Mouse (Mus musculus) forebrain, embryonic 14.5 days (tissue): ENCODE measurements around the gene Kank3. TPM values are rescaled to one million over a fixed set of nuclear protein-coding genes. Genes with fewer than 3 reads are reported as not detected.

ENCODE experiments used
- ATAC-seq: fragments of 200-750 bp; cut with Nextera tagmentation; 2 replicates; pipeline ENCODE4 v1.8.0; 2017; ENCODE audit warnings: mild to moderate bottlenecking, moderate library complexity
- DNase-seq: peaks from one replicate; pipeline ENCODE4 v3.0.0-alpha.2; 2015; ENCODE audit warnings: low spot score
- H3K27ac ChIP-seq: fragments of 300-500 bp; sonication (generic); 2 replicates; pipeline ENCODE4 v1.5.1; 2014; ENCODE audit warnings: low read depth, mild to moderate bottlenecking, control low read depth, low read length, moderate library complexity
- H3K27me3 ChIP-seq: fragments of 300-500 bp; sonication (generic); replicated peaks from 2 replicates; pipeline ENCODE4 v1.6.1; 2014; ENCODE audit warnings: low read length, control low read depth, mixed read lengths; ENCODE audit not compliant: control insufficient read depth, insufficient read depth
- H3K36me3 ChIP-seq: fragments of 300-500 bp; sonication (generic); 2 replicates; pipeline ENCODE4 v1.6.1; 2014; ENCODE audit warnings: low read length, control low read depth; ENCODE audit not compliant: control insufficient read depth, insufficient read depth
- H3K4me1 ChIP-seq: fragments of 300-500 bp; sonication (generic); 2 replicates; pipeline ENCODE4 v1.6.1; 2014; ENCODE audit warnings: antibody characterized with exemption, low read length, control low read depth; ENCODE audit not compliant: control insufficient read depth, insufficient read depth
- H3K4me2 ChIP-seq: fragments of 300-500 bp; sonication (generic); 2 replicates; pipeline ENCODE4 v1.6.1; 2014; ENCODE audit warnings: mild to moderate bottlenecking, control low read depth, low read length
- H3K4me3 ChIP-seq: fragments of 300-500 bp; sonication (generic); 2 replicates; pipeline ENCODE4 v1.5.1; 2014; ENCODE audit warnings: low read depth, low read length, control low read depth
- H3K9ac ChIP-seq: fragments of 300-500 bp; sonication (generic); 2 replicates; pipeline ENCODE4 v1.6.1; 2014; ENCODE audit warnings: mild to moderate bottlenecking, low read length, control low read depth, moderate library complexity
- H3K9me3 ChIP-seq: fragments of 300-500 bp; sonication (generic); replicated peaks from 2 replicates; pipeline ENCODE4 v1.6.1; 2016; ENCODE audit warnings: low read length, control low read depth, mixed read lengths; ENCODE audit not compliant: control insufficient read depth
- WGBS: fragments of 180-500 bp; shearing (Covaris S2); extraction: QIAGEN DNeasy Blood & Tissue Kit; methylation state at CpG from one replicate; pipeline ENCODE4 v1.1.7; 2014; 5-methylcytosine and 5-hydroxymethylcytosine counted together
- polyA plus RNA-seq: library from polyadenylated mRNA; unstranded; fragments of >200 nt; fragmentation: Nextera tagmentation; extraction: Ambion mirVana; gene quantifications from 2 replicates; pipeline ENCODE4 v1.2.1, GENCODE M21; 2014

Gene Kank3
- polyA plus RNA-seq, 1 experiment from 2014 or later = 37.2 TPM

DNA sequence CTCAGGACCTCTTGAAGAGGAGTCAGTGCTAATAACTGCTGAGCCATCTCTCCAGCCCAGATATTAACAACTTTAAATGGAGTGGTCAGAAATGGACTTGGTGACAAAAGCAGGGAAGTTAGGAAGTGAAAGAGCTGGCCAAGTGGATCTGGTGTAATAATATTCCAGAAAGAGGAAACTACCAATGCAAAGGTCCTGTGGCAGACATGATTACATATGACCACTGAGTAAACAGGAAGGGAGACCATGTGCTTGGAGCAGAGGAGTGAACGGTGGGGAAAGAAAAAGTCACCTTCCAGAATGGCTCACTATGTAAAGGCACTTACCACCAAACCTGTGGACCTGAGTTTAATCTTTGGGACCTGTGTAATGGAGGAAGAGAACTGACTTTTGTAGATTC is 11.0 kb upstream of the Kank3 start:
- H3K9ac ChIP-seq = no peak overlapping the region
- ATAC-seq (no peak), DNase-seq (no peak)
- no peak overlapping the region for H3K4me2 ChIP-seq
- 69% methylated on average over 1 of the region's 1 CpGs for WGBS
- no peaks in the 10 kb centered on the region for H3K9me3 ChIP-seq
- no peaks in the 10 kb centered on the region for H3K36me3 ChIP-seq
- no peak overlapping the region for H3K4me3 ChIP-seq
- no peaks in the 10 kb centered on the region for H3K27me3 ChIP-seq
- H3K4me1 ChIP-seq = no peaks in the 10 kb centered on the region
- no peak overlapping the region for H3K27ac ChIP-seq

- Histone ChIP-seq H3K27ac (no peak overlapping the region), H3K27me3 (no peaks in the 10 kb centered on the region), H3K9me3 (no peaks in the 10 kb centered on the region), H3K4me1 (no peaks in the 10 kb centered on the region), H3K36me3 (no peaks in the 10 kb centered on the region), H3K9ac (no peak overlapping the region), H3K4me3 (no peak overlapping the region), H3K4me2 (no peak overlapping the region)
- no peak for ATAC-seq
- DNase-seq = peak; percentile 61
- WGBS = 4% methylated on average over 2 of the region's 2 CpGs
Observed at GRCm38 (mm10) chr17:33802221-33802620, 8.1 kb upstream of the Kank3 start.

- Histone ChIP-seq H3K9me3 (no peaks in the 10 kb centered on the region), H3K27ac (no peak overlapping the region), H3K9ac (no peak overlapping the region), H3K27me3 (no peaks in the 10 kb centered on the region), H3K36me3 (no peaks in the 10 kb centered on the region), H3K4me2 (no peak overlapping the region), H3K4me1 (no peaks in the 10 kb centered on the region), H3K4me3 (no peak overlapping the region)
- DNase-seq (no peak), ATAC-seq (no peak)
- WGBS = 48% methylated on average over 4 of the region's 4 CpGs
Observed at GRCm38 (mm10) chr17:33804205-33804604, 6.1 kb upstream of the Kank3 start.

GRCm38 (mm10) chr17:33804745-33805144 is 5.6 kb upstream of the Kank3 start:
- H3K4me3 ChIP-seq = no peak overlapping the region
- no peaks in the 10 kb centered on the region for H3K9me3 ChIP-seq
- H3K27ac ChIP-seq = no peak overlapping the region
- WGBS = 38% methylated on average over 1 of the region's 1 CpGs
- ATAC-seq (no peak), DNase-seq (no peak)
- no peaks in the 10 kb centered on the region for H3K4me1 ChIP-seq
- H3K4me2 ChIP-seq = no peak overlapping the region
- no peaks in the 10 kb centered on the region for H3K36me3 ChIP-seq
- no peak overlapping the region for H3K9ac ChIP-seq
- no peaks in the 10 kb centered on the region for H3K27me3 ChIP-seq

DNA sequence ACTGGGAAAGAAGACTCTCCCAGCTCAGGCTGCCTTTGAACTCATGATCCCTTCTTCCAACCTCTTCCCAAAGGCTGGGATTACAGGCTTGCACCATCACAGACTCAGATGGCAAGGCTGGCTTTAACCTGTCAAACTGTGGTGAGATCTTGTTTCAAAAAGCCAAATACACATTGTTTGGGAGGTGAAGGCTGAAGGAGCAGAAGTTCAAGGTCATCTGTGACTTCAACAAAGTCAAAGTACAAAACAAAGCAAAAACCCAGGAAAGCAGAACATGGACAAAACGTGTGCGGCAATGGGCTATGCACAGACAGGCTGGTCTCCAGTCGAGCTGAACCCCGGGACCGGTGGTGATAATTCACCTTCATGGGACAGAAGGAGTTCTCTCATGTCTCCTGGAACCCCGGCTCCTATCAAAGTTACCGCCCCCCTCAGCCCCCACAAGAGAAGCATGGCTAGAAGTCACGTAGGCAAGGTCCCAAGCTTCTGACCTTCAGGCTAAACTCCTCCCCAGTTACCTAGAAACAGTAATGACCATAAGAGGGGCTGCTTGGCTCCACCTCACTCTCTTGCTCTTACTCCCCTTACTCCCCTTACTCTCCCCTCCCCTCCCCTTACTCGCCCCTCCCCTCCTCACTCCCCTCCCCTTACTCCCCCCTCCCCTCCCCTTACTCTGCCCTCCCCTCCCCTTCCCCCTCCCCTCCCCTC is 3.0 kb upstream of the Kank3 start:
- ATAC-seq (no peak), DNase-seq (no peak)
- no peak overlapping the region for H3K4me2 ChIP-seq
- no peak overlapping the region for H3K9ac ChIP-seq
- H3K27me3 ChIP-seq = no peaks in the 10 kb centered on the region
- WGBS = 75% methylated on average over 9 of the region's 9 CpGs
- H3K9me3 ChIP-seq = no peaks in the 10 kb centered on the region
- no peak overlapping the region for H3K4me3 ChIP-seq
- H3K27ac ChIP-seq = no peak overlapping the region
- H3K36me3 ChIP-seq = no peaks in the 10 kb centered on the region
- H3K4me1 ChIP-seq = peaks cover 4% of the 10 kb centered on the region; the same call in 1 of the 2 replicates

DNA sequence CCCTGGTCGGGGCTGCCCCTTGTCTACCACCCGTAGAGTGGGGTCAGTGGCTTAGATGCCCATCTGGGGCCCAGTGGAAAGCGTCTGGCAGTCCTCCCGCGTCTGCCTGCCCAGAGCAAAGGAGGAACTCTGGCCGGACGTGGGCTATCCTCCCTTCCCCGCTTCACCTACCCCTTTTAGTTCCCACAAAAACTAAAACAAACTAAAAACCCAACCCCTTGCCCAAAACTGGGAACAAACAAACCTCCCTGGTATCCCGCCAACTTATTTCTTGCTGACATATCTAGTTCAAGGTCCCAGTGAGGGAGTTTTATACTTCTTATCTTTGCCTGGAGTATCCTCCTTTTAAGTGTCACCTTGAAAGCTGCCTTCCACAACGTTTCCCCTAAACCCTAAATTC is 2.1 kb upstream of the Kank3 start:
- Histone ChIP-seq H3K27ac (no peak overlapping the region), H3K4me1 (peaks cover 4% of the 10 kb centered on the region; the same call in 1 of the 2 replicates), H3K27me3 (no peaks in the 10 kb centered on the region), H3K9ac (no peak overlapping the region), H3K9me3 (no peaks in the 10 kb centered on the region), H3K36me3 (no peaks in the 10 kb centered on the region), H3K4me3 (no peak overlapping the region), H3K4me2 (no peak overlapping the region)
- WGBS = 50% methylated on average over 10 of the region's 10 CpGs
- DNase-seq = no peak
- ATAC-seq = no peak

DNA sequence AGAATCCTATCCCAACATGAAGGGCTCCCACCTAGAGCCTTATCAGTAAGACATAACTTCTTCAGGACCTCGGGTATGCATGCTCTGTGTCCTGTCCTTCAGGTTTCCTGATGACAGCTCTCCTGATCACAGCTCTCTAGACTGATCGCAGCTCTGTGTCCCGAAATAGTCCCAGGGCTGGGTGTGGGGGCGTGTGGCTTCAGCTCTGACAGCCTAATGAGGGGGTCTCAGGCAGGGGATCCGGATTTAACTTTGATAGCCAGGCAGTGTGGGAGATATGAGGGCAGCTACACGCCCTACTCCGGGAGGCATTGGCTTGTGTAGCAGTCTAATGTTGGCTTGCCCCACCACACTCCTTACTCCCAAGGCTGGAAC is 810 bp downstream of the Kank3 start:
- peak overlapping the region; percentile 34 for H3K4me3 ChIP-seq
- no peak for DNase-seq
- H3K9ac ChIP-seq = peak overlapping the region; percentile 54
- no peaks in the 10 kb centered on the region for H3K27me3 ChIP-seq
- WGBS = 23% methylated on average over 7 of the region's 7 CpGs
- H3K4me2 ChIP-seq = peak overlapping the region; percentile 68
- no peak for ATAC-seq
- no peaks in the 10 kb centered on the region for H3K9me3 ChIP-seq
- H3K27ac ChIP-seq = no peak overlapping the region
- no peaks in the 10 kb centered on the region for H3K36me3 ChIP-seq
- H3K4me1 ChIP-seq = peaks cover 4% of the 10 kb centered on the region; the same call in 1 of the 2 replicates

- H3K27ac ChIP-seq = no peak overlapping the region
- H3K9me3 ChIP-seq = no peaks in the 10 kb centered on the region
- H3K36me3 ChIP-seq = no peaks in the 10 kb centered on the region
- no peak overlapping the region for H3K4me3 ChIP-seq
- WGBS = 66% methylated on average over 3 of the region's 3 CpGs
- no peaks in the 10 kb centered on the region for H3K27me3 ChIP-seq
- peaks cover 8% of the 10 kb centered on the region for H3K4me1 ChIP-seq
- ATAC-seq = no peak
- H3K9ac ChIP-seq = no peak overlapping the region
- no peak for DNase-seq
- no peak overlapping the region for H3K4me2 ChIP-seq
Observed at GRCm38 (mm10) chr17:33812475-33812874, 2.2 kb downstream of the Kank3 start.

- no peaks in the 10 kb centered on the region for H3K9me3 ChIP-seq
- WGBS = 76% methylated on average over 4 of the region's 4 CpGs
- no peak overlapping the region for H3K4me3 ChIP-seq
- DNase-seq (no peak), ATAC-seq (no peak)
- H3K36me3 ChIP-seq = no peaks in the 10 kb centered on the region
- no peak overlapping the region for H3K4me2 ChIP-seq
- H3K27ac ChIP-seq = no peak overlapping the region
- no peaks in the 10 kb centered on the region for H3K27me3 ChIP-seq
- no peak overlapping the region for H3K9ac ChIP-seq
- H3K4me1 ChIP-seq = peaks cover 9% of the 10 kb centered on the region
Observed at GRCm38 (mm10) chr17:33812990-33813389, 2.7 kb downstream of the Kank3 start.
